Mouse (Mus musculus): ENCODE data around the gene Zswim1.
"Not testable (repeated sequence)": the region's sequence is repeated elsewhere in the genome, so short reads cannot be mapped to it uniquely, and the experiment has no call there.

Zswim1 gene

GRCm38 (mm10) chr2:164867566-164867965 is 45.1 kb downstream of the Zswim1 start:
- no peak for DNase-seq

- no peak for DNase-seq
Observed at GRCm38 (mm10) chr2:164868491-164868890, 46.0 kb downstream of the Zswim1 start.

DNA sequence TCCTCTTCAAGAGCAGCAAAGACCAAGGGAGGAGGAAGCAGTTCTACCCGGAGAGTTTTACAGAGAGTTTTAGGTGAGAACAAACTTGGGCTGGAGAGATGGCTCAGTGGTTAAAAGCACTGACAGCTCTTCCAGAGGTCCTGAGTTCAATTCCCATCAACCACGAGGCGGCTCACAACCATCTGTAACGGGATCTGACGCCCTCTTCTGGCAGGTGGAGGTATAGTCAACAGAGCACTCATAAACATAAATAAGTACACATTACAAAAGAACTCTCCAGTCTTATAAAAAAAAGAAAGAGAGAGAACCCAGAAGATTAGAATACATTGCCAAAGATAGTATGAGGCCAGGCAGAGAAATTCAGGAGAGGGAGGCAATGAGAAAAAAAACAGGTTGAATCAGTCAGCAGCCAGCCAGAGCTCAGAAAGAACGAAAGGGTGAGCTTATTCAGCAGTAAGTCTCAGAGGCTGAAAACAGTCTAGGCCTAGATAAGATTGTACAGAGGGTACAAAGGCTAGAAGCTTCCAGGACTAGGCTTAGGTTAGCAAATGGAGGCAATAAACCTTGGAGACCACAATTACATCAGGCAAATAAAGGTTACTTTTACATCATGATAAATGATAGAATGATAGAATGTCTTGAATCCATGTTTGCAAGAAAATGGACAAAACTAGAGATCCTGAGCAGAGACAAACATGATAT is 49.3 kb downstream of the Zswim1 start:
- no peak for DNase-seq

GRCm38 (mm10) chr2:164873621-164874020 is 51.1 kb downstream of the Zswim1 start:
- no peak for DNase-seq

GRCm38 (mm10) chr2:164874239-164874769 is 51.8 kb downstream of the Zswim1 start:
- no peak for DNase-seq

DNA sequence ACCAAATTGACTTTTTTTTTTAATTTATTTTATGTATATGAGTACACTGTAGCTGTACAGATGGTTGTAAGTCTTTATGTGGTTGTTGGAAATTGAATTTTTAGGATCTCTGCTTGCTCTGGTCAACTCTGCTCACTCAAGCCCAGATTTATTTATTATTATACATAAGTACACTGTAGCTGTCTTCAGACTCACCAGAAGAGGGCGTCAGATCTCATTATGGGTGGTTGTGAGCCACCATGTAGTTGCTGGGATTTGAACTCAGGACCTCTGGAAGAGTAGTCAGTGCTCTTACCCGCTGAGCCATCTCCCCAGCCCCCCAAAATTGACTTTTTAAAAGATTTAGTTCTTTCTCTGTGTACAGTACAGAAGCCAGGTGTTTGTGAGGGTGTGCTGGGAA is 53.2 kb downstream of the Zswim1 start:
- not testable (repeated sequence) for DNase-seq
